Mouse (Mus musculus) inflammation-experienced regulatory T-cells (primary cell): ENCODE measurements around the gene Pdzd4. TPM values are rescaled to one million over a fixed set of nuclear protein-coding genes. Genes with fewer than 3 reads are reported as not detected.

Experiments
- polyA plus RNA-seq, 2 experiments: library from polyadenylated mRNA; unstranded; fragments of 100-300 nt; shearing (Covaris generic); gene quantifications; one replicate each; pipeline ENCODE4 v1.2.1; 2017

Gene Pdzd4
- under 1 TPM; 0.29 to 0.72 TPM for polyA plus RNA-seq

DNA sequence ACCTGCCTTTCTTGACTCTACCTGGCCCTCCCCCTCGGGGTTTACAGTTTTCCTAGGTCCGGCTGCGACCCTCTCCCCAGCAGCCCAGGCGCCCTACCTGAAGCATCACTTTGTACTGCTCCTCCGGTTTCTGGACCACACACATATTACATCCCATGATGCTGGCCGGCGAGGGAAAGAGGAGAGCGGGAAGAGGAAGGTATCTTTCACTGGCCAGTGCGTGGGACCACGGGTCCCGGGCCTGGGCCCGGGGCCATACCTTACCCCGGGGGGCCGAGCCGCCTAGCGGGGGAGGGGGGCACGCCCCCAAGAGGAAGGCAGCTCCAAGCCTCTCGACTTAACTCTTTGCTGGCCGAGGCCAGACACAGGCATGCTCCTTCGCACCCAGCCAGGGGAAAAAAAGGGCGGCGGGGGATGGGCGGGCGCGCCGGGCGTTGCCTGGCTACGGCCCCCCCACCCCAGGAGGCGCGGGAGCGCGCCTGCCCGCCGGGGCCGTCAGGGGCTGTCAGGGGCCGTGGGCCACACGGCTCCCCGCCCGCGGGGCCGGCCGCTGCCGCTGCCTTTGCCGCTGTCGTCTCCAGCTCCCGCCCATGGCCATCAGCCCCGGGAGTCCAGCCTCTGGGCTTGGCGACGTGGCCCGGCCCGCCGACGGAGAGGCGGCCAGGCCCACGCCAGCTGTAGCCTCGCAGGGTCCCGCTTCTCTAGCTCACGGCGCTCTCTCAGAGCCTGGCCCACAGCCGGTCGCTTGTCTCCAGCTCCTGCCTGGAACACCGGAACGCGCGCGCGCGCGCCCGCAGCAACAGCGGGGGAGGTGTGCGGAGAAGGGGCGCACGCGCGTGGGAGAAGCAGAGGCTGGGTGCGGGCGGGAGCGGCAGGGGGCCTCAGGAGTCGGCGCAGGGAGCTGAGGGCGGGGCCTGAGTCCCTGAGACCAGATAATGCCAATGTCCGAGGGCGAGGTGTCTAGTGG, at the start of gene Pdzd4:
Gene Pdzd4 (minus strand): TSS at position 785 of the 967 bp plus-strand sequence.

GRCm38 (mm10) chrX:73786364-73787224, 38.2 kb downstream of the Pdzd4 start, which contains the start of the genes Idh3g and Ssr4:
Gene Idh3g (minus strand): TSS chrX:73786897.
Gene Ssr4 (plus strand): TSS chrX:73787028.

GRCm38 (mm10) chrX:73774168-73774760, 50.5 kb downstream of the Pdzd4 start, which contains the start of gene Srpk3:
Gene Srpk3 (plus strand): TSS chrX:73774405.

GRCm38 (mm10) chrX:73756334-73757140, 68.2 kb downstream of the Pdzd4 start, which contains the start of gene Plxnb3:
Gene Plxnb3 (plus strand): TSS chrX:73757090.

Other genes starting within 250 kb of the Pdzd4 start
- gene Dusp9, start 185.6 kb downstream of the Pdzd4 start, polyA plus RNA-seq: under 1 TPM in 1 of 2 experiments, not detected in 1; 0.51 TPM
- 1 to 10 TPM; 1.9 to 2.4 TPM for gene Pnck, start 164.9 kb downstream of the Pdzd4 start, polyA plus RNA-seq
- gene Slc6a8, start 151.8 kb downstream of the Pdzd4 start, polyA plus RNA-seq: 1 to 10 TPM in 1 of 2 experiments, under 1 TPM in 1; 0.48 to 1.5 TPM
- 100 to 1,000 TPM; 279 to 280 TPM for gene Bcap31, start 108.8 kb downstream of the Pdzd4 start, polyA plus RNA-seq
- gene Abcd1, start 108.4 kb downstream of the Pdzd4 start, polyA plus RNA-seq: 10 to 100 TPM; 34.9 to 39.6 TPM
- under 1 TPM in 1 of 2 experiments, not detected in 1; 0.31 TPM for gene Plxnb3, start 67.9 kb downstream of the Pdzd4 start, polyA plus RNA-seq
- gene Srpk3, start 50.6 kb downstream of the Pdzd4 start, polyA plus RNA-seq: 1 to 10 TPM in 1 of 2 experiments, under 1 TPM in 1; 0.70 to 7.0 TPM
- 100 to 1,000 TPM; 199 to 212 TPM for gene Idh3g, start 38.1 kb downstream of the Pdzd4 start, polyA plus RNA-seq
- 100 to 1,000 TPM; 210 to 216 TPM for gene Ssr4, start 37.9 kb downstream of the Pdzd4 start, polyA plus RNA-seq
- 1 to 10 TPM; 3.4 to 6.1 TPM for gene Avpr2, start 67.1 kb upstream of the Pdzd4 start, polyA plus RNA-seq
- gene L1cam, start 71.1 kb upstream of the Pdzd4 start, polyA plus RNA-seq: 10 to 100 TPM; 27.7 to 41.1 TPM
- gene Arhgap4, start 96.9 kb upstream of the Pdzd4 start, polyA plus RNA-seq: 100 to 1,000 TPM; 247 to 301 TPM
- 100 to 1,000 TPM; 224 to 246 TPM for gene Naa10, start 97.0 kb upstream of the Pdzd4 start, polyA plus RNA-seq
- gene Renbp, start 105.9 kb upstream of the Pdzd4 start, polyA plus RNA-seq: 1 to 10 TPM; 3.7 to 9.4 TPM
- gene Hcfc1, start 141.4 kb upstream of the Pdzd4 start, polyA plus RNA-seq: 10 to 100 TPM; 40.3 to 55.0 TPM
- gene Irak1, start 198.9 kb upstream of the Pdzd4 start, polyA plus RNA-seq: 100 to 1,000 TPM; 182 to 192 TPM